In genomic region chr10:93818661-93819060, GRCm38 (mm10) we compare ENCODE assay signal across 8 mouse cellular contexts. TPM values are rescaled to one million over a fixed set of nuclear protein-coding genes. Genes with fewer than 3 reads are reported as not detected.
DNase-seq lines count a peak whose midpoint lies in the region; ATAC-seq and TF ChIP-seq lines count a peak whose summit lies in the region.

No protein-coding gene starts in this region.

- H3K4me2 ChIP-seq in hindbrain, embryonic 16.5 days (ENCODE audit: low read length): no peak overlapping the region

- ATAC-seq in hindbrain, embryonic 16.5 days: peak; percentile 20; the same call in 1 of the 2 replicates

- H3K27me3 ChIP-seq in testis, adult 2 months (ENCODE audit: control insufficient read depth, insufficient read depth, low read length): no peaks in the 10 kb centered on the region
- no peaks in the 10 kb centered on the region for H3K27me3 ChIP-seq in hindbrain, embryonic 16.5 days (replicated peaks; ENCODE audit: control insufficient read depth, insufficient read depth, low read length)

- no peaks in the 10 kb centered on the region for H3K36me3 ChIP-seq in testis, adult 2 months (ENCODE audit: control insufficient read depth, insufficient read depth, low read length)
- H3K36me3 ChIP-seq in hindbrain, embryonic 16.5 days (ENCODE audit: control insufficient read depth, insufficient read depth, low read length): no peaks in the 10 kb centered on the region

- WGBS in hindbrain, embryonic 16.5 days: 42% methylated on average over 7 of the region's 7 CpGs

- TF ChIP-seq CTCF in testis, adult 2 months (IDR thresholded peaks at IDR 0.05; ENCODE audit: control insufficient read depth, insufficient read depth, insufficient replicate concordance, low read depth, low read length): no peak

- peaks cover 4% of the 10 kb centered on the region for H3K4me1 ChIP-seq in testis, adult 2 months (ENCODE audit: control insufficient read depth, insufficient read depth, low read length)
- H3K4me1 ChIP-seq in hindbrain, embryonic 16.5 days (ENCODE audit: control insufficient read depth, insufficient read depth, low read depth, low read length): no peaks in the 10 kb centered on the region

- H3K9ac ChIP-seq in hindbrain, embryonic 16.5 days (ENCODE audit: low read depth, low read length): no peak overlapping the region

- peak overlapping the region; percentile 86 for H3K4me3 ChIP-seq in testis, adult 2 months (ENCODE audit: control insufficient read depth, low read depth, low read length)
- no peak overlapping the region for H3K4me3 ChIP-seq in hindbrain, embryonic 16.5 days (ENCODE audit: low read length)

- TF ChIP-seq POLR2A in testis, adult 2 months (IDR thresholded peaks at IDR 0.05; ENCODE audit: control insufficient read depth, low read depth, low read length): no peak

- intact Hi-C loops in left cerebral cortex, postnatal 36 days (cut with DNase I): loop anchor here (5.0 kb wide), 1 partner anchor 299 kb away; no protein-coding TSS in a partner anchor

- DNase-seq in testis, postnatal 14 days (ENCODE audit: low spot score): no peak
- peak; percentile 32 for DNase-seq in adrenal gland, adult 8-10 months
- peak; percentile 74 for DNase-seq in embryo, embryonic 11 days
- peak; percentile 26 to 63 for DNase-seq in left cerebral cortex, postnatal 36 days (ENCODE audit: low spot score in 2 of 2)
- peak; percentile 9 to 36 for DNase-seq in natural killer cell, adult 2 months (ENCODE audit: low spot score in 2 of 2)
- peak; percentile 43 to 61 for DNase-seq in thymus, postnatal 36 days

- no peaks in the 10 kb centered on the region for H3K9me3 ChIP-seq in hindbrain, embryonic 16.5 days (ENCODE audit: control insufficient read depth, low read length)

- H3K27ac ChIP-seq in testis, adult 2 months (ENCODE audit: control insufficient read depth, insufficient read depth, low read depth, low read length): no peak overlapping the region
- no peak overlapping the region for H3K27ac ChIP-seq in hindbrain, embryonic 16.5 days (ENCODE audit: low read depth, low read length)

RNA-seq across cellular contexts. Expression of gene Usp44, which starts 12.7 kb away (rescaled TPM):
- 121 and 122 TPM in 2 replicates for polyA plus RNA-seq in testis, adult 2 months (2012; rRNA removed)
- not detected for total RNA-seq in adrenal gland, adult 8-10 months (2022)
- polyA plus RNA-seq in hindbrain, embryonic 16.5 days (2015; fragmentation: Nextera tagmentation; extraction: Ambion mirVana): 0.27 and 0.29 TPM in 2 replicates
- not detected for total RNA-seq in left cerebral cortex, postnatal 36 days (2021)
